Mouse (Mus musculus) thymus, adult 2 months (tissue): Measurements from ENCODE around the gene Bpgm.

Experiments
- CTCF ChIP-seq: fragments of 200-500 bp; IDR thresholded peaks from 2 replicates; pipeline ENCODE4 v1.5.1; 2012; ENCODE audit warnings: mild to moderate bottlenecking, control low read depth, low read length, moderate library complexity, borderline replicate concordance; ENCODE audit not compliant: control insufficient read depth, poor library complexity, insufficient read depth; ENCODE audit errors: extremely low read depth
- POLR2A ChIP-seq: fragments of 200-500 bp; IDR thresholded peaks from 2 replicates; pipeline ENCODE4 v1.6.1; 2012; ENCODE audit warnings: mild to moderate bottlenecking, low read length, control low read depth, moderate library complexity; ENCODE audit not compliant: control insufficient read depth, poor library complexity, insufficient read depth; ENCODE audit errors: extremely low read depth

DNA sequence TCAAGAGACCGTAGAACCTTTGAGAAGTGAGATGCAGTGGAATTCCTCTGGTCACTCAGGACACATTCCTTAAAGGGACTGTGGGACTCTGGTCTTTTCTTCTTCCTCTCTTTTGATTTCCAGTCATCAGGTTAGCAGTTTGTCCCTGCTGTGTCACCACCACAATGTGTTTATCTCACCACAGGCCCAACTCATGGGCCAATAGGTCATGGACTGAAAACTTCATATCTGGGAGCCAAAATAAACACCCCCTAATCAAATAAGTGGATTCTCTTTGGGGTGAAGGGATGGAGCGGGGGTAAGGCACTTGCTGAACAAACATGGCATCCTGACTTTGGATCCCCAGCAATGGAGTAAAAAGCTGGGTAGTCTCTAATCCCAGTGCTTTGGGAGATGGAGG is 52.1 kb downstream of the Bpgm start:
- no peak for TF ChIP-seq CTCF
- TF ChIP-seq POLR2A = no peak
